Mouse (Mus musculus) forebrain, embryonic 15.5 days (tissue): ENCODE data around the gene Ppp1r10. TPM values are rescaled to one million over a fixed set of nuclear protein-coding genes. Genes with fewer than 3 reads are reported as not detected.
A peak's percentile ranks its signal among the peaks of the same experiment; 100 is the strongest.

Experiments used
- ATAC-seq: fragments of 200-750 bp; cut with Nextera tagmentation; replicated peaks from 2 replicates; pipeline ENCODE4 v1.8.0; 2017; ENCODE audit warnings: mild to moderate bottlenecking, moderate TSS enrichment, moderate library complexity
- H3K27ac ChIP-seq: fragments of 300-500 bp; sonication (generic); replicated peaks from 2 replicates; pipeline ENCODE4 v1.5.1; 2015; ENCODE audit warnings: mild to moderate bottlenecking, inconsistent platforms
- H3K27me3 ChIP-seq: fragments of 300-500 bp; sonication (generic); 2 replicates; pipeline ENCODE4 v1.6.1; 2015; ENCODE audit warnings: inconsistent platforms
- H3K36me3 ChIP-seq: fragments of 300-500 bp; sonication (generic); 2 replicates; pipeline ENCODE4 v1.6.1; 2015; ENCODE audit warnings: mild to moderate bottlenecking, inconsistent platforms
- H3K4me1 ChIP-seq: fragments of 300-500 bp; sonication (generic); 2 replicates; pipeline ENCODE4 v1.6.1; 2015; ENCODE audit warnings: inconsistent platforms
- H3K4me2 ChIP-seq: fragments of 300-500 bp; sonication (generic); replicated peaks from 2 replicates; pipeline ENCODE4 v1.6.1; 2015; ENCODE audit warnings: mild to moderate bottlenecking, inconsistent platforms
- H3K4me3 ChIP-seq: fragments of 300-500 bp; sonication (generic); 2 replicates; pipeline ENCODE4 v1.5.1; 2015; ENCODE audit warnings: mild to moderate bottlenecking, inconsistent platforms
- H3K9ac ChIP-seq: fragments of 300-500 bp; sonication (generic); replicated peaks from 2 replicates; pipeline ENCODE4 v1.6.1; 2015; ENCODE audit warnings: mild to moderate bottlenecking, inconsistent platforms
- H3K9me3 ChIP-seq: fragments of 300-500 bp; sonication (generic); 2 replicates; pipeline ENCODE4 v1.6.1; 2016; ENCODE audit warnings: inconsistent platforms
- WGBS: fragments of 180-500 bp; shearing (Covaris S2); methylation state at CpG from one replicate; pipeline ENCODE4 v1.1.7; 2015; ENCODE audit warnings: mixed read lengths; 5-methylcytosine and 5-hydroxymethylcytosine counted together
- polyA plus RNA-seq: library from polyadenylated mRNA; unstranded; fragments of >200 nt; fragmentation: Nextera tagmentation; extraction: Ambion mirVana; gene quantifications from 2 replicates; pipeline ENCODE4 v1.2.1, GENCODE M21; 2015

The Ppp1r10 gene
- 51.5 and 53.9 TPM in 2 replicates for polyA plus RNA-seq

DNA sequence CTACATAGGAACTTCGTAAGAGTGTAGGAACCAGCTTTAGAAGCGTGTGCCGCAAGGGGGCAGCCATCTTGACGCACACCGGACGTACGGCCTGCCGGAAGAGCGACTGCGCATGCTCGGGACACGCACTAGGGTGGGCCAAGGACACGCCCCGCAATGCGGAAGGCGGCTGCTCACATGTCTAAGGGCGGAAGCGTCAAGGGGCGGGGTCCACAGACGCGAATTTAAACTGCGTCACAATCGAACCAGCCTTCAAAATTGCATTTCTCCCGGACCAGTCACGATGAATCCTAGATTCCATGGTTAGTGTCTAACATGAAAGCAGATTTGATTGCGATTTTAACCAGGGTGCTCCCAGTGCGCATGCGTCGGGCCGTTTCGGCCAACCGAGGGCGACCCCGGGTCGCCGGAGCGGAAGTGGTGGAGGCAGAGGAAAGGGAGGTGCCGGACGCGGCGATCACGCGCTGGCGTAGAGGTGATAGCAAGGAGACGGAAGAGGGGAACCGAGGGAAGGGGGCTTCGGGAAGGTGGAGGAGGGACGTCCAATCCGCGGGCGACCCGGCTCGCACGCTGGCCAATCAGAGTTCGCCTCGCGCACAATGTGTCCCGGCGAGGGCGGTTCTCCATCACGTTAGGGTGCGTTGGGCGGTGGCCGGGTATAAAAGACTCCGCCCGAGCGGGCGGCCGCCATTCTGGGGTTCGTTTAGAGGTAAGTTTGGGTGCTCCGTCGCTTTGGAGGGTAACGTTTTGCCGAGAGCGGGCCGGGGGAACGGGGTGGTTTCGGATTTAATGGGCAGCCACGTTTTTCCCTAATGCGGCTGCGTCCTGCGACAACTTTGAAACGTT, at the start of gene Ppp1r10, which contains the start of gene Mrps18b:
TSS of gene Ppp1r10 (plus strand) at position 138 of the 846 bp plus-strand sequence.
TSS of gene Mrps18b (minus strand) at position 93 of the 846 bp plus-strand sequence.
- peak; percentile 95 for ATAC-seq
- Histone ChIP-seq H3K36me3 (peaks cover 7% of the 10 kb centered on the region; the same call in 1 of the 2 replicates), H3K27me3 (no peaks in the 10 kb centered on the region), H3K4me1 (peaks cover 37% of the 10 kb centered on the region), H3K4me3 (peak within 1 kb of the TSS; percentile 77), H3K27ac (peak within 1 kb of the TSS; percentile 99), H3K4me2 (peak within 1 kb of the TSS; percentile 82), H3K9me3 (no peaks in the 10 kb centered on the region), H3K9ac (peak within 1 kb of the TSS; percentile 92)
- WGBS, result under 1% methylated on average over 83 of the region's 83 CpGs

DNA sequence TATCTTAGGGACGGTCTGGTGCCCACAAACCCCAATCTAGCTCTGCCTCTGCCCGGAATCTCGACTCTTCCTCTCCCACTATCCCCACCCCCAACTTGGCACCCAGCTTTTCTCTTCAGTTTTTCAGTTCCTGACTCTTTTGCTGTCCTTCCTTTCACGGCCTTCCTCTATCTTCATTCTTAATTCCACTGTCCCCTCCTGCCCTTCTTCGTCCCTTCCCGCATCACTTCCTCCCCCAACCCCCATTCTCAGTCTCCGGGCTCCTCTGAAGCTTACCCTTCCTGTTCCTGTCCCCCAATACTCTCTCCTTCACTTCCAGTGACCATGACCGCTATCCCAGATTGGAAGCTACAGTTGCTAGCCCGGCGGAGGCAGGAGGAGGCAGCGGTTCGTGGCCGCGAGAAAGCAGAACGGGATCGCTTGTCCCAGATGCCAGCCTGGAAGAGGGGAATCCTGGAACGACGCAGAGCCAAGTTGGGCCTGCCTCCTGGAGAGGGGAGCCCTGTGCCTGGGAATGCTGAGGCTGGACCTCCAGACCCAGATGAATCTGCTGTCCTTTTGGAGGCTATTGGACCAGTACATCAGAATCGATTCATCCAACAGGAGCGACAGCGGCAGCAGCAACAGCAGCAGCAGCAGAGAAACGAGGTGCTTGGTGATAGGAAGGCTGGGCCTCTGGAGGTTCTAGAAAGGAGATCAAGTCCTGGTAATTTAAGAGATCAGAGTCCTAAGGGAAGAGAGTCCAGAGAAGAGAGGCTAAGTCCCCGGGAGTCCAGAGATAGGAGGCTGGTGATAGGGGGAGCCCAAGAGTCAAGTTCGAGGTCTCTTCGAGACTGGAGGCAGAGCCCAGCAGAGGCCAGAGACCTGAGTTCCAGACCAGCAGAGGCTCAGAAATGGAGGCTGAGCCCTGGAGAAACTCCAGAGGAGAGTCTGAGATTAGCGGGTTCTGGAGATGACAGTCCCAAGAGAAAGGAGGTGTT, 49.0 kb upstream of the Ppp1r10 start:
- peak overlapping the region; percentile 64 for H3K4me3 ChIP-seq
- peak overlapping the region; percentile 97 for H3K27ac ChIP-seq
- no peaks in the 10 kb centered on the region for H3K9me3 ChIP-seq
- WGBS, result 8% methylated on average over 26 of the region's 26 CpGs
- H3K4me2 ChIP-seq, result peak overlapping the region; percentile 76
- no peak for ATAC-seq
- peaks cover 65% of the 10 kb centered on the region for H3K4me1 ChIP-seq
- no peaks in the 10 kb centered on the region for H3K27me3 ChIP-seq
- peaks cover 5% of the 10 kb centered on the region for H3K36me3 ChIP-seq
- H3K9ac ChIP-seq, result peak overlapping the region; percentile 89

DNA sequence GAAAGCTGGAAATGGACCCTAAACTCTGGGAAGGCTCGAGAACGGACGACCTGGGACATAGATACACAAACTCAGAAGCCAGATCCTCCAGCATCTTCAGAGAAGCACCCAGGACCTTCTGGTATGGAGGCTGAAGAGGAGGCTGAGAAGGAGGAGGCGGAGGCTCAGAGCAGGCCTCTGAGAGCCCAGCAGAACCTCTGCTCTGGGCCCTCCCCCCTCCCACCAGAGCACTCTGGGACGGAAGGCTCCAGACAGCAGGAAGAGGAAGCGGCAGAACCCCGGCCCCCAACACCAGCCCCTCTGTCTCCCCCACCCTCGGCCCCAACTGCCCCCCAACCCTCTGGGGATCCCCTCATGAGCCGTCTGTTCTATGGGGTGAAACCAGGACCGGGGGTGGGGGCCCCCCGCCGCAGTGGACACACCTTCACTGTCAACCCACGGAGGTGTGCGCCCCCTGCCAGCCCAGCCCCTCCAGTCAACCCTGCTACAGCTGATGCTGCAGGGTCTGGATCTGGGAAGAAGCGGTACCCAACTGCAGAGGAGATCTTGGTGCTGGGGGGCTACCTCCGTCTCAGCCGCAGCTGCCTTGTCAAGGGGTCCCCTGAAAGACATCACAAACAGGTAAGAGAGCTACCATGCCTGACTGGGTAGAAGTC, 47.9 kb upstream of the Ppp1r10 start:
- peaks cover 75% of the 10 kb centered on the region for H3K4me1 ChIP-seq
- H3K9ac ChIP-seq, result peak overlapping the region; percentile 89
- peak overlapping the region; percentile 97 for H3K27ac ChIP-seq
- no peaks in the 10 kb centered on the region for H3K27me3 ChIP-seq
- peak overlapping the region; percentile 76 for H3K4me2 ChIP-seq
- H3K36me3 ChIP-seq, result peaks cover 5% of the 10 kb centered on the region
- H3K9me3 ChIP-seq, result no peaks in the 10 kb centered on the region
- 33% methylated on average over 17 of the region's 17 CpGs for WGBS
- peak overlapping the region; percentile 64 for H3K4me3 ChIP-seq
- ATAC-seq, result no peak

DNA sequence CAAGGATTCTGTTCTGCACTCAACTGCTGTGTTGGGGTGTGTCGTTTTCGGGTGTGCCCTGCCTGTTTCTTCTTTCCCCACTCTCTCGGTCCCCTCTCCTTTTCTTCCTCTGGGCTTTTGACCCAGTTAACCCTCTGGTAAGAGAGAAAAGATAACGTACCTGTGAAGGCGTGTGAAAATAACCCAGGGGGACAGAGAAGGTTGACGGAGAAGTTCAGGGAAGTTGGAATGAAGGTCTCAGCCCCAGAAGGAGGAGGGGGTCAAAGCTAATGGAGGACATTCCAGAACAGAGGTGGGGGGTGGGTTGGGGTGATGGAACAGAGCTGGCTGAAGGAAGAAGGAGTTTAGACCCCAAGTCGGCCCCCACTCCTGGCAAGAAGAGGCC, 47.3 kb upstream of the Ppp1r10 start:
- H3K4me3 ChIP-seq, result peak overlapping the region; percentile 64
- no peak for ATAC-seq
- H3K4me1 ChIP-seq, result peaks cover 79% of the 10 kb centered on the region
- no peaks in the 10 kb centered on the region for H3K9me3 ChIP-seq
- peak overlapping the region; percentile 76 for H3K4me2 ChIP-seq
- H3K27me3 ChIP-seq, result no peaks in the 10 kb centered on the region
- H3K27ac ChIP-seq, result peak overlapping the region; percentile 97
- H3K9ac ChIP-seq, result peak overlapping the region; percentile 89
- H3K36me3 ChIP-seq, result peaks cover 5% of the 10 kb centered on the region
- 3% methylated on average over 7 of the region's 7 CpGs for WGBS

DNA sequence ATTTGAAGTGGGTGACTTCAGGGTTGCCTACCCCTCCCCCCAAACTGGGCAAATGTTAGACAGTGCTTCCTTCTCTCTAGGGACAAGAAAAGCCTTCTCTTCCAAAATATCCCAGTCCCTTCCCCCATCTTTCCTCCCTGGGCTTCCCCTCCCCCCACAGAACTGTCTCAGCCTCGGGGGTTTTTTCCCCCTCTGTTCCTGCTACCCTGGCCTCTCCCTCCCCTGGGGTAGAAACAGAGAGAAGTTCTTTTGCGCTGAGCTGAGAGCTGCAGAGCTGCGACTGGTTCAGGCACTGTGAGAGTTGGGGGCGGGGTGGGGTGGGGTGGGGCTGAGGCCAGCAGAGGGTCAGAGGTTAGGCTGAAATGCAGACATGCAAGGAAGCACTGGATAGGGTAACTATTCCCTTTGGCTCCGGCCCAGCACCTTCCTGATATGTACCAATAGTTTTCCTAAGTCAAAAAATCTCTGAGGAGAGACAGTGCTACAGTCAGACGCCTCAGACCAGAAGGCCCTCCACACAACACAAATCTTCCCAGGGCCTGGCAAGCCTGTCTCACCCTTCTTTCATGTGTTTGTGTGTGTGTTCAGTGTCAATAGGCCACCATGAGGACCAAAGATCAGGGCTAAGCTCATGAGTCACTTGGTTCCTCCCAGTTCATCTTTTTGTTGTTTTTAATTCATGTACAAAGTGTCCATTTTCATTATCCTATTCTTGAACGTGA, 46.7 kb upstream of the Ppp1r10 start:
- H3K36me3 ChIP-seq, result peaks cover 8% of the 10 kb centered on the region
- ATAC-seq, result no peak

DNA sequence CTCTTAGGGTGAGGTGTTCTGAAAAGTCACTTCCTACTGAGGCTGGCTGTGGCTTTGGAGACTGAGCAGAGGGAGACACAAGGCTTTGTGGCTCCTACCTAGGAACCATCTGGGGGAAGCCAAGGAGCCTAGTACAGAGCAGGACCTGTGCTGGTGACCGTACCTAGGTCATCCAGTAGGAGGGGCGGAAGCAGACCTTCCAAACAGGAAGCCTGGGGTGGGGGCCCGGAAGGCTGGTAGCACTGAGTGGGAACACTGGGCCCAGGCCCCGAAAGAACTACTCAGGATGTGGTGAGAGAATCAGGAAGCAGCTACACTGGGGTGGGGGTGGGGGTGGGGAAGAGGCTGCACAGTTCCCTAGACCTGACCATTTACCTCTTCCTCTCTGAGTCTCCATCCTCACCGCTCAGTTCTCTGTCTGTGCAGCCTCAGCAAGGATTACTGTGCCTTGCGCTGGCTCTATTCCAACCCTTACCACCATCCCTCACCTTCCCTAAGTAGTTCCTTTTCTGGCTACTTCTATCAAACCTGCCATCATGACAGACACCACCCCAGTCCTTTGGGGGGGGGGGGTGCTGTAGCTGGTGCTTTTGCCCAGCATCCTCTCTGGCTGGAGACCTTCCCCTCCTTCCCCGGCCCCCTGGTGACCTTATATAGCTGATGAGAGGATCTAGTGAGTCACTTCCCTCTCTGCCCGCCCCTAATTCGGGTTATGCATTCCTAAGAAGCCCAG, 45.9 kb upstream of the Ppp1r10 start:
- ATAC-seq, result no peak
- WGBS, result 74% methylated on average over 9 of the region's 9 CpGs
- no peaks in the 10 kb centered on the region for H3K9me3 ChIP-seq
- H3K36me3 ChIP-seq, result peaks cover 15% of the 10 kb centered on the region
- H3K27ac ChIP-seq, result peak overlapping the region; percentile 47; the same call in 1 of the 2 replicates
- H3K27me3 ChIP-seq, result no peaks in the 10 kb centered on the region
- H3K9ac ChIP-seq, result peak overlapping the region; percentile 89
- H3K4me2 ChIP-seq, result peak overlapping the region; percentile 76
- H3K4me3 ChIP-seq, result peak overlapping the region; percentile 64
- peaks cover 68% of the 10 kb centered on the region for H3K4me1 ChIP-seq

More for the DNA sequence above, 46.7 kb upstream of the Ppp1r10 start:
- 3% methylated on average over 7 of the region's 7 CpGs for WGBS
- Histone ChIP-seq H3K27ac (peak overlapping the region; percentile 97), H3K4me3 (peak overlapping the region; percentile 64), H3K4me1 (peaks cover 76% of the 10 kb centered on the region), H3K27me3 (no peaks in the 10 kb centered on the region), H3K4me2 (peak overlapping the region; percentile 76), H3K9ac (peak overlapping the region; percentile 89), H3K9me3 (no peaks in the 10 kb centered on the region)

DNA sequence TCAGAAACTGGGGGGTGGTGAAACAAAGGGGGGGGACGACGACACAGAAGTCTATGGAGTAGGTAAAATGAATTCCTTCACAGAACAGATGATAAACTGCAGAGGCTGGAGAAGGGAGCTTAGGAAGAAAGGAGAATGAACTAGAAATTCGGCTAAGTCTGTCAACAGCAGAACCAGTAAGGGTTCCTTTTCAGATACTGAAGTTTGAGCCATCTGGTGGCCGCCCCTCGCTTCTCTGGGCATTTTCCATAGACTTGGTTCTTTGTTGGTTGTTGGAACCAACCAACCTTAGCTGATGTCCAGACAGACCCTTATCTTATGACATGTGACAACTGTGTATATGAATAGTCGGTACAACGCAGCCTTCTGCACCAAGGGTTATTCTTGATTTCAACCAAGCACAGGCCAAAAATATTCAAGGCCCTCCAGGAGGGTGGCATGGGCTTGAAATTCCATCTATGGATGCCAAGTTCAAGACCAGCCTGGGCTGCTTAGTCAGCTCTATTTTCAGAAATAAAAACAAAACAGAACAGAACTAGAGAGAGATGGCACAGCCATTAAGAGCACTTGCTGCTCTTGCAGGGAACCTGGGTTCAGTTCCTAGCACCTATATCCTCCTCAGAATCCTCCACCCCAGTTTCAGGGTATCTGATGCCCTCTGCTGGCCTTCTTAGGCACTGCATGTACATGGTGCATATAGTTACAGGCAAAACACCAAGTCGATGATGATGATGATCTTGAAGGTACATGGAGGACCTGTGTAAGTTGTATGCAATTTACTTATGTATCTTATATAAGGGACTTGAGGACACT, 45.1 kb upstream of the Ppp1r10 start:
- Histone ChIP-seq H3K27me3 (no peaks in the 10 kb centered on the region), H3K9me3 (no peaks in the 10 kb centered on the region), H3K4me3 (peak overlapping the region; percentile 64; the same call in 1 of the 2 replicates), H3K36me3 (peaks cover 16% of the 10 kb centered on the region), H3K4me1 (peaks cover 68% of the 10 kb centered on the region), H3K4me2 (peak overlapping the region; percentile 76), H3K27ac (peak overlapping the region; percentile 47; the same call in 1 of the 2 replicates), H3K9ac (peak overlapping the region; percentile 89)
- WGBS, result 90% methylated on average over 8 of the region's 8 CpGs
- ATAC-seq, result no peak

DNA sequence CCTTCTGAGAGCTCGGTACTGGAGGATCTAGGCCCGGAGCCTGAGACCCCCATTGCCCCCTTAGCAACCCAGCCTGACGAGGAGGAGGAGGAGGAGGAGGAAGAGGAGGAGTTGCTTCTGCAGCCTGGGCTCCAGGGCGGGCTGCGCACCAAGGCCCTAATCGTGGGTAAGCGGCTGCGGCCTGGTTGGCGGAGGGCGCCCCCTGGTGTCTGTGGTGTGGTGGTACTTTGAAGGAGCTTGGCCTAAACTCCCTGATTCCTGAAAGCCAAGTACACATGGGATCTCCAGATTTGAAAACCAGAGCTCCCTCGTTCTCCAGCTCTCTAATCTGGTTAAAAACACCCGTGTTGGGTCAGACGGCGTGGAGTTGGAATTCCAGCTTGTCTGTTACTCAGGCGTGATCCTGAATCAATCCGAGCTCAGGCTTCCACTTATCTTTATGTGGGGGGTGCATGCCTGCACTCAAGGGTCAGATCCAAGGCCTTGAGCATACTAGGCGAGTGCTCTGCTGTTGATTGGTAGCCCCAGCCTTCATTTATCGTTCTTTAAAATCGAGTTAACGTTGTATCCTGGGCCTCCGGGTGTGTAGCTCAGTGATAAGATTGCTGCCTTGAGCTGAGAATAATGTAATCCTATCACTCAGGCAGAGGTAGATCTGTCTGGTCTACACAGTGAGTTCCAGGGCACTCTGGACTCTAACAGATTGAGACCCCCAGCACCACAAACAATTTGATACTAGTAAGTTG, 42.3 kb upstream of the Ppp1r10 start:
- peak overlapping the region; percentile 30; the same call in 1 of the 2 replicates for H3K9ac ChIP-seq
- no peaks in the 10 kb centered on the region for H3K9me3 ChIP-seq
- H3K27me3 ChIP-seq, result no peaks in the 10 kb centered on the region
- peak; percentile 32 for ATAC-seq
- 34% methylated on average over 21 of the region's 21 CpGs for WGBS
- 0 out of 2 replicates have a peak overlapping the region, but pooled peaks have one; percentile 11 for H3K27ac ChIP-seq
- H3K36me3 ChIP-seq, result peaks cover 19% of the 10 kb centered on the region
- peak overlapping the region; percentile 9; the same call in 1 of the 2 replicates for H3K4me2 ChIP-seq
- no peak overlapping the region for H3K4me3 ChIP-seq
- peaks cover 46% of the 10 kb centered on the region for H3K4me1 ChIP-seq

DNA sequence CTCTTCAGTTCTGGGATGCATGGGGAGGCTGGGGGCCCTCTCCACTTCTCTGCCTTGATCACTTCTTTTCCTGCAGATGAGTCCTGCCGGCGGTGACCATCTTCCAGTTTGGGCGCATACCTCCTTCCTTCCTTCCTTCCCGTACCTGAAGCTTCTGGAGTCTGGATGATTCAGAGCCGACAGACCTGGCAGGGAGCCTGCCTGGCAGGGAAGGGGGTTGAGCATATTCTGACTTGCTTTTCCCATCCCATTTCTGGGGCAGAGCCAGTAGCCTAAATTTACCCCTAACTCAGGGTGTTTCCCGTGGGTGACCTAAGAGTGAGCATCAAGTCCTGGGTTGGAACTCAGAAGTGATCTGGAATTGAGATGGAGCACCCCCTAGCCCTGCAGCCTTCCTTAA, 41.5 kb upstream of the Ppp1r10 start:
- Histone ChIP-seq H3K36me3 (peaks cover 19% of the 10 kb centered on the region), H3K9me3 (no peaks in the 10 kb centered on the region), H3K9ac (no peak overlapping the region), H3K4me2 (no peak overlapping the region), H3K27me3 (no peaks in the 10 kb centered on the region), H3K27ac (no peak overlapping the region), H3K4me3 (no peak overlapping the region), H3K4me1 (peaks cover 40% of the 10 kb centered on the region)
- 84% methylated on average over 6 of the region's 6 CpGs for WGBS
- no peak for ATAC-seq
